Mouse (Mus musculus): Measurements from ENCODE around the gene Prss8. TPM values are rescaled to one million over a fixed set of nuclear protein-coding genes. Genes with fewer than 3 reads are reported as not detected.
"Not testable (repeated sequence)": the region's sequence is repeated elsewhere in the genome, so short reads cannot be mapped to it uniquely, and the experiment has no call there.

The Prss8 gene
- polyA plus RNA-seq, 1 experiment from 2014 or later = 13.9 TPM

- 1% methylated on average over 40 of the region's 40 CpGs for WGBS (ENCODE audit: insufficient replicate concordance)
- Histone ChIP-seq H3K4me1 (replicated peaks) (peaks cover 20% of the 10 kb centered on the region), H3K4me2 (peak within 1 kb of the TSS; percentile 78), H3K27ac (replicated peaks) (peak within 1 kb of the TSS; percentile 83), H3K36me3 (replicated peaks) (peaks cover 50% of the 10 kb centered on the region), H3K4me3 (replicated peaks) (peak within 1 kb of the TSS; percentile 71), H3K9ac (peak within 1 kb of the TSS; percentile 56), H3K9me3 (replicated peaks) (no peaks in the 10 kb centered on the region), H3K27me3 (no peaks in the 10 kb centered on the region)
- peak; percentile 97 for ATAC-seq (ENCODE audit: insufficient read depth)
These were observed 17.6 kb downstream of the Prss8 start, which contains the start of gene Kat8 for GRCm38 (mm10) chr7:127912190-127912871. Kat8 (plus strand) TSS chr7:127912516.

GRCm38 (mm10) chr7:127908656-127909055, 21.2 kb downstream of the Prss8 start:
- 84% methylated on average over 4 of the region's 4 CpGs for WGBS (ENCODE audit: insufficient replicate concordance)
- H3K36me3 ChIP-seq (replicated peaks) = peaks cover 54% of the 10 kb centered on the region
- ATAC-seq (ENCODE audit: insufficient read depth) = no peak

GRCm38 (mm10) chr7:127907939-127908338, 22.0 kb downstream of the Prss8 start:
- H3K9ac ChIP-seq = no peak overlapping the region
- no peak overlapping the region for H3K4me2 ChIP-seq
- H3K27me3 ChIP-seq = no peaks in the 10 kb centered on the region
- WGBS (ENCODE audit: insufficient replicate concordance) = 83% methylated on average over 12 of the region's 12 CpGs
- peaks cover 36% of the 10 kb centered on the region for H3K4me1 ChIP-seq (replicated peaks)
- no peak overlapping the region for H3K4me3 ChIP-seq (replicated peaks)
- no peaks in the 10 kb centered on the region for H3K9me3 ChIP-seq (replicated peaks)
- ATAC-seq (ENCODE audit: insufficient read depth) = no peak
- H3K27ac ChIP-seq (replicated peaks) = no peak overlapping the region
- peaks cover 54% of the 10 kb centered on the region for H3K36me3 ChIP-seq (replicated peaks)

More at GRCm38 (mm10) chr7:127908656-127909055, 21.2 kb downstream of the Prss8 start:
- Histone ChIP-seq H3K4me2 (no peak overlapping the region), H3K27me3 (no peaks in the 10 kb centered on the region), H3K27ac (replicated peaks) (no peak overlapping the region), H3K9me3 (replicated peaks) (no peaks in the 10 kb centered on the region), H3K4me1 (replicated peaks) (peaks cover 42% of the 10 kb centered on the region), H3K4me3 (replicated peaks) (no peak overlapping the region), H3K9ac (no peak overlapping the region)

- H3K4me2 ChIP-seq = peak within 1 kb of the TSS; percentile 88
- no peaks in the 10 kb centered on the region for H3K27me3 ChIP-seq
- H3K4me3 ChIP-seq (replicated peaks) = peak within 1 kb of the TSS; percentile 82
- H3K4me1 ChIP-seq (replicated peaks) = peaks cover 49% of the 10 kb centered on the region
- H3K36me3 ChIP-seq (replicated peaks) = peaks cover 45% of the 10 kb centered on the region
- peak within 1 kb of the TSS; percentile 87 for H3K27ac ChIP-seq (replicated peaks)
- WGBS (ENCODE audit: insufficient replicate concordance) = 5% methylated on average over 38 of the region's 38 CpGs
- peak; percentile 80 for ATAC-seq (ENCODE audit: insufficient read depth)
- H3K9me3 ChIP-seq (replicated peaks) = no peaks in the 10 kb centered on the region
- peak within 1 kb of the TSS; percentile 93 for H3K9ac ChIP-seq
These were observed 25.7 kb downstream of the Prss8 start, which contains the start of gene Bckdk for GRCm38 (mm10) chr7:127903971-127904796. Bckdk (plus strand) TSS chr7:127904082.

- no peak overlapping the region for H3K4me3 ChIP-seq (replicated peaks)
- H3K27ac ChIP-seq (replicated peaks) = no peak overlapping the region
- H3K4me2 ChIP-seq = no peak overlapping the region
- no peaks in the 10 kb centered on the region for H3K9me3 ChIP-seq (replicated peaks)
- no peak for ATAC-seq (ENCODE audit: insufficient read depth)
- no peaks in the 10 kb centered on the region for H3K27me3 ChIP-seq
- WGBS (ENCODE audit: insufficient replicate concordance) = 30% methylated on average over 2 of the region's 2 CpGs
- H3K9ac ChIP-seq = no peak overlapping the region
- H3K36me3 ChIP-seq (replicated peaks) = peaks cover 20% of the 10 kb centered on the region
- H3K4me1 ChIP-seq (replicated peaks) = peaks cover 65% of the 10 kb centered on the region
These were observed 28.1 kb downstream of the Prss8 start for GRCm38 (mm10) chr7:127901772-127902171.

GRCm38 (mm10) chr7:127899997-127900396, 29.9 kb downstream of the Prss8 start:
- H3K4me2 ChIP-seq = no peak overlapping the region; the same call in 1 of the 2 replicates
- no peaks in the 10 kb centered on the region for H3K27me3 ChIP-seq
- no peaks in the 10 kb centered on the region for H3K9me3 ChIP-seq (replicated peaks)
- H3K4me3 ChIP-seq (replicated peaks) = no peak overlapping the region
- no peak overlapping the region for H3K9ac ChIP-seq
- H3K36me3 ChIP-seq (replicated peaks) = peaks cover 3% of the 10 kb centered on the region; the same call in 1 of the 2 replicates
- H3K27ac ChIP-seq (replicated peaks) = peak overlapping the region; percentile 60
- no peak for ATAC-seq (ENCODE audit: insufficient read depth)
- peaks cover 70% of the 10 kb centered on the region for H3K4me1 ChIP-seq (replicated peaks)
- WGBS (ENCODE audit: insufficient replicate concordance) = 5% methylated on average over 7 of the region's 7 CpGs

GRCm38 (mm10) chr7:127898179-127898956, 31.5 kb downstream of the Prss8 start:
- 0 out of 2 replicates have a peak, but pooled peaks cover 6% of the 10 kb centered on the region for H3K36me3 ChIP-seq (replicated peaks)
- no peaks in the 10 kb centered on the region for H3K9me3 ChIP-seq (replicated peaks)
- H3K27ac ChIP-seq (replicated peaks) = peak overlapping the region; percentile 60
- no peak overlapping the region for H3K9ac ChIP-seq
- ATAC-seq (ENCODE audit: insufficient read depth) = no peak
- H3K4me1 ChIP-seq (replicated peaks) = peaks cover 72% of the 10 kb centered on the region
- WGBS (ENCODE audit: insufficient replicate concordance) = 27% methylated on average over 10 of the region's 10 CpGs
- no peak overlapping the region for H3K4me3 ChIP-seq (replicated peaks)
- H3K27me3 ChIP-seq = no peaks in the 10 kb centered on the region
- H3K4me2 ChIP-seq = peak overlapping the region; percentile 29

- H3K4me1 ChIP-seq (replicated peaks) = peaks cover 72% of the 10 kb centered on the region
- no peak overlapping the region for H3K27ac ChIP-seq (replicated peaks)
- peaks cover 14% of the 10 kb centered on the region for H3K36me3 ChIP-seq (replicated peaks)
- 71% methylated on average over 7 of the region's 7 CpGs for WGBS (ENCODE audit: insufficient replicate concordance)
- no peak for ATAC-seq (ENCODE audit: insufficient read depth)
- H3K4me3 ChIP-seq (replicated peaks) = no peak overlapping the region
- H3K27me3 ChIP-seq = no peaks in the 10 kb centered on the region
- H3K4me2 ChIP-seq = no peak overlapping the region
- no peaks in the 10 kb centered on the region for H3K9me3 ChIP-seq (replicated peaks)
- H3K9ac ChIP-seq = no peak overlapping the region
These were observed 32.4 kb downstream of the Prss8 start for GRCm38 (mm10) chr7:127897542-127897941.

- no peak overlapping the region for H3K9ac ChIP-seq
- peak overlapping the region; percentile 86 for H3K27ac ChIP-seq (replicated peaks)
- H3K4me1 ChIP-seq (replicated peaks) = peaks cover 64% of the 10 kb centered on the region
- H3K9me3 ChIP-seq (replicated peaks) = no peaks in the 10 kb centered on the region
- ATAC-seq (ENCODE audit: insufficient read depth) = no peak
- peaks cover 20% of the 10 kb centered on the region for H3K36me3 ChIP-seq (replicated peaks)
- peak overlapping the region; percentile 92 for H3K4me2 ChIP-seq
- WGBS (ENCODE audit: insufficient replicate concordance) = 49% methylated on average over 13 of the region's 13 CpGs
- H3K4me3 ChIP-seq (replicated peaks) = no peak overlapping the region
- H3K27me3 ChIP-seq = no peaks in the 10 kb centered on the region
These were observed 33.5 kb downstream of the Prss8 start for GRCm38 (mm10) chr7:127896384-127896783.

- 0 out of 2 replicates have a peak overlapping the region, but pooled peaks have one; percentile 15 for H3K9ac ChIP-seq
- WGBS (ENCODE audit: insufficient replicate concordance) = 56% methylated on average over 7 of the region's 7 CpGs
- ATAC-seq (ENCODE audit: insufficient read depth); H3K9me3 ChIP-seq (replicated peaks); H3K27me3 ChIP-seq: not testable (repeated sequence)
- H3K4me2 ChIP-seq = peak overlapping the region; percentile 92
- H3K36me3 ChIP-seq (replicated peaks) = peaks cover 20% of the 10 kb centered on the region
- peaks cover 62% of the 10 kb centered on the region for H3K4me1 ChIP-seq (replicated peaks)
- peak overlapping the region; percentile 86 for H3K27ac ChIP-seq (replicated peaks)
- peak overlapping the region; percentile 67 for H3K4me3 ChIP-seq (replicated peaks)
These were observed 34.0 kb downstream of the Prss8 start for GRCm38 (mm10) chr7:127895891-127896290.

Measured in liver, embryonic 15.5 days (tissue).